Mouse (Mus musculus): Measurements from ENCODE around the gene Nlrp5.
"Not testable (repeated sequence)": the region's sequence is repeated elsewhere in the genome, so short reads cannot be mapped to it uniquely, and the experiment has no call there.

The Nlrp5 gene

GRCm38 (mm10) chr7:23385589-23385988, at the start of gene Nlrp5:
TSS of gene Nlrp5 (plus strand) at chr7:23385889.
- no peak for DNase-seq

- DNase-seq, result not testable (repeated sequence)
These were observed 27.4 kb upstream of the Nlrp5 start for GRCm38 (mm10) chr7:23358311-23358710.

- not testable (repeated sequence) for DNase-seq
These were observed 84.5 kb downstream of the Nlrp5 start for GRCm38 (mm10) chr7:23470201-23470600.

DNA sequence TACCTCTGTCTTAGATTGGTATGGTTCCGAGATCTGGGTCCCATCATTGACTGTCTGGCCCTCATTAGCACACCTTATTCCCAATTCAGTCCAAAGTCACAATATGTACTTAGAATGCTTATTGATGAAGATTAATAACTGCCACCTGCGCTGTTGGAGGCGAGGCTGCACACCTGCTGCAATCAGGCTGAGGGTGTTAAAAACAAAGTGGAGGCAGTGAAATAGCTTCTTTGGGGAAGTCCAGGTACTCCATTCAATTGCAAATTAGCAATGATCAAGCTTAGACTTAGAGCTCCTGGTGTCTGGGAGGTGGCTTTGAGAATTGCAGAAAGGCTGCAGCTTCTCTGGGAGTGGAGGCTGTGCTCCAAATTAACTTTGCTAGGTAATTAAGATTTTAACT, 85.1 kb downstream of the Nlrp5 start:
- not testable (repeated sequence) for DNase-seq

GRCm38 (mm10) chr7:23472886-23473285, 87.2 kb downstream of the Nlrp5 start:
- not testable (repeated sequence) for DNase-seq

All from thymus, postnatal 36 days (tissue).